Mouse (Mus musculus): ENCODE measurements around the gene Cdh8.

GRCm38 (mm10) chr8:99417456-99417855 lies 1.2 kb upstream of the Cdh8 start:
- no peak for TF ChIP-seq CTCF (IDR thresholded peaks at IDR 0.05; ENCODE audit: insufficient read depth, low read depth, low read length)
- no peak for TF ChIP-seq POLR2A (IDR thresholded peaks at IDR 0.05; ENCODE audit: insufficient read depth, low read depth, low read length)
